Mouse (Mus musculus) embryo, embryonic 11.5 days (tissue): ENCODE results near the gene Elf4.
A peak's percentile ranks its signal among the peaks of the same experiment; 100 is the strongest.
"Not testable (repeated sequence)": the region's sequence is repeated elsewhere in the genome, so short reads cannot be mapped to it uniquely, and the experiment has no call there.

ENCODE experiments used
- DNase-seq: peaks from one replicate; pipeline ENCODE4 v3.0.0-alpha.2; 2012; ENCODE audit warnings: low read depth, low spot score

The Elf4 gene

DNA sequence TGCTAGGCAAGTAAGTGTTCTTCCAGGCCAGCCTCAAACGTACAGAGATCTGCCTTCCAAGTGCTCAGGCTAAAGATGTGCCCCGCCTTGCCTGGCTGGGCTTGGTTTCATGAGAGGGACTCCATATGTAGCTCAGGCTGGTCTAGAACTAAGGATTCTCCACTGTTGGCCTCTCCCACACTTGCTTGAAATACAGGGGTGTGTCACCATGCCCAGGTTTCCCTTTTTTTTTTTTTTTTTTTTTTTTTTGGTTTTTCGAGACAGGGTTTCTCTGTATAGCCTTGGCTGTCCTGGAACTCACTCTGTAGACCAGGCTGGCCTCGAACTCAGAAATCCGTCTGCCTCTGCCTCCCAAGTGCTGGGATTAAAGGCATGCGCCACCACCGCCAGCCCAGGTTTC lies 26.9 kb downstream of the Elf4 start:
- DNase-seq = not testable (repeated sequence)

DNA sequence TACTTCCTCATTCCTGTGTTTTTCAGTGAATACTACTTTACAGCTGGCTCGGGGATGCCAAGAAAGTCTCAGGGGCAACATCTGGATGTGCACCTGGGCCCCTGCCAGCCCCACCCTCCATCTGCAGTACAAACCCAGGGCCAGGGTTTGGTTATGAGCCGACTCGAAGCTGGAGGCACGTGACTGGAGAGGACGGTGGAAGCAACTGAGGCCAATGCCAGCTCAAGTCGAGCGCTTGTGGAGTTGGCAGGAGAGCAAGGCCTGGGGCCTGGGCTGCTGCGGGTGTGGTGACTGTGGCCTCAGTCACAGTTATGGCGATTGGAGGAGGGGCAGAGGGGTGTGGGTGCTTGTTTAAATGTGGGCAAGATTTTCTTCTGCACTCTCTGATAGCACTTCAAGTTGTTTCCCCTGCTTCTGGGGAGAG lies 27.4 kb downstream of the Elf4 start:
- DNase-seq = no peak

DNA sequence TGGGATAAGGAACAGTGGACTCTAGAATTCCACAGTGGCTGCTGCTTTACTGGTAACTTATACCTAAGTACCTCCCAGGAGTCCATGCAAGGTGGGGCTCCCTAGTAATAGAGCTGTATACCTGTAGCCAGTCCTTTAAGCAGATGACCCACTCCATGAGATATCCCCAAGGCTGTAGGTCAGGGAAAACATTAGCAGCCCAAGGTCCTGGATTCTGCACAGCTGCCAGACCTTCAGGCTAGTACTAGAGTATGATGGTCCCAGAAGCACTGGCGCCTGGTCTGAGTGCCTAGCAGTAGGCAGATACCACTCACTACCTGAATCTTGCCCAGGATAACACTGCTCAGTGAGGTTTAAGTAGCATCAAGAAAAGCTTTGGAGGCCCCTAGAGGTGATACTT lies 28.7 kb downstream of the Elf4 start:
- DNase-seq = no peak

DNA sequence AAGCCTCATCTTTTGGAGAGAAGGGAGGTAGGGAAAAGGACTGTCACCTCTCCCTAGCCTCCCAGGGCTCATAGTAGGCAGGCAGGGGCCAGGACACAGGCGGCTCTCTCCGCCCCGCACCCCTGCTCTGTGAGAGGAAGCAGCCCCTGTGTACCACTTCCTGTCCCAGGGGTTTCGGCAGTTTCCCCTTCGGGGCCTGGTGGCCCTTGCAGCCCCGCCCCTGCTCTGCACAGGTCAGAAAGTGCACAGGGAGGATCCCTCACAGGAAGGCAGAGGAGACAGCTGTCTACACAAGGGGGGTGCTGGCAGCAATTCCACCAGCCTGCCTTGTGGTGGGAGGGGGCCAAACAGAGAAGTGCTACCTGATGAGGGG lies 29.4 kb downstream of the Elf4 start:
- DNase-seq = no peak

DNA sequence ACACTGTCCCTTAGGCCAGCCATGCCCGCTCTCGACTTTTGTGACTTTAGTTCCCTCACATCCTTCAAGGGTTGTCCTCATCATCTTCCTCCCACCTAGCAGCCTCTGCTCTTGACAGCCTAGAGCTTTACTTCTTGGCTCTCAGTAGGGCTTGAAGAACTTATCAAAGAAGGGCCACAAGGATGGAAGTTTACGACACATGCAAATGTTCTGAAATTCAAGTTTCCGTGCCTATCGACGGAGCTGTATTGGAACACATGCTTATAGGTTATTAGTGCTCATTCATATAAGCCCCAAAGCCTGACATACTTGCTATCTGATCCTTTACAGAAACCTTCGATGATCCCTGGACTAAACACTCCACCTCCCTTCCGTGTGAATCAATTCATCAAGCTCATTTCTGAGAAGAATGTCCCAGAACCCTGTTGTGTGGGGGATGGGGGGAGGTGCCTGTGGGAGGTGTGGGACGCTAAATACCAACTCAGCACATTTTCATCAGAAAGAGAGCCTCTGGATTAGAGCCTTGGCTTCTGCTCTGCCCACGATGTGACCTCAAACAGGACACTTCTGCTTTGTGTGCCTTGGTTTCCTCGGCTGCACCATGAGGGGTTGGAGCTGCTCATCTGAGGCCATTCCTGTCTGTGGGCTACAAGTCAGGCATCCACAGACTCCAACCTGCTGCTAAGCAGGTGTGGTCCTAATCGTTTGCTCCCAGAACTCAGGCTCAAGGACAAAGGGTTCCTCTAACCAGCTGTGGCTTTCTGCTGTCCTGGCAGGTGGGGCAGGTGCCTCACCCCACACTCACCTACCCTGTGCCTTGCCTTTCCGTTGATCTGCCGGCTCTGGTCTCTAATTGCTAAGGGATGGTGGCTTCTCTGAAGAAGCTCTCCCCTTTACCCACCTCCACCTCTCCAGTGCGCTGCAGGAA lies 30.1 kb downstream of the Elf4 start:
- DNase-seq = no peak

DNA sequence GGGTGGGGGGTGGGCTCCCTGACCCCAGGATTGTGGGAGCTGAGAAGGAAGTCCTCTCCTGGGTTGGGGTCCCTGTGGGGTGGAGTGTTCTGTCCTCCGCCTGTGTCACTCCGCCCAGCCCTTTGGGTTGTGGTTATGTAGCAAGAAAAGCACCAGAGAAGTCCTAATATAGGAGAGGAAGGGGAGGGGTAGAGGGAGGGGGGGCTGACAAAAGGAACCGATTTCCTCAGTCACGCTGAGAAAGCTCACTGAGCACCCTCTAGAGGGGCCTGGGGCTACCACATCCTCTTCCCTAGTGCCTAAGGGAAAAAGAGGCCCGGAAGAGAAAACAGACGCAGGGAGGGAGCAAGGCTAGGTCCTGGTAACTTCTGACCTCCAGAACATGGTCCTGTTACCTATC lies 33.4 kb downstream of the Elf4 start:
- DNase-seq = no peak

DNA sequence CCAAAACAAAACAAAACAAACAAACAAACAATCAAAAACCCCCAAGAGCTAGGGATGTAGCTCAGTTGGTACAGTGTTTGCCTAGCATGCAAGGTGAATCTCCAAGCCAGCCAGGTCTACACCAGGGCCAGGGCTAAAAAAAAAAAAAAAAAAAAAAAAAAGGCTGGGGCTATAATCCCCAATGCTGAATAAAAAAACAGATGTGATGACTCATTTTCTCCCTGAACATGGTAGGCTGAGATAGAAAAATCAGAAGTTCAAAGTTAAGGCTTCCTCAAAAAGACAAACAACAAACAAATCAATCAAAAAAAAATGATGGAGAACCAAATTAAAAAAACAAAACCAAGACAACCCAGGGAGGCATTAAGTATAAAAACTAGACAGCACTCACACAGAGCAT lies 33.8 kb downstream of the Elf4 start:
- no peak for DNase-seq

DNA sequence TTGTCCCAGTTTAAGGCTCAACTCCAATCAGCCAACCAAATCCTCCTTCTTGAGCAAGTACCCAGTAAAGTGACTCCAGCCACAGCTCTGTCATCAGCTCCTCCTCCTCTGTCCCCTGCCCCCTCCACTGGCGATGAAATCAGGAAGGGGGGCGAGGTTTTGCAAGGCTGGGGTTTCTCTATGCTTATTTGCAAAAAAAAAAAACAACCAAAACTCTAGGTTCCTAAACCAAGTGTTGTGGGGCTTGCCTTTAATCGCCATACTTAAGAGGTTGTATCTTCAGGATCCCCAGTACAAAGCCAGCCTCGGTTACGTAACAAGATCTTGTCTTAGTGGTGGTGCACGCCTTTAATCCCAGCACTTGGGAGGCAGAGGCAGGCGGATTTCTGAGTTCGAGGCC lies 34.3 kb downstream of the Elf4 start:
- no peak for DNase-seq

DNA sequence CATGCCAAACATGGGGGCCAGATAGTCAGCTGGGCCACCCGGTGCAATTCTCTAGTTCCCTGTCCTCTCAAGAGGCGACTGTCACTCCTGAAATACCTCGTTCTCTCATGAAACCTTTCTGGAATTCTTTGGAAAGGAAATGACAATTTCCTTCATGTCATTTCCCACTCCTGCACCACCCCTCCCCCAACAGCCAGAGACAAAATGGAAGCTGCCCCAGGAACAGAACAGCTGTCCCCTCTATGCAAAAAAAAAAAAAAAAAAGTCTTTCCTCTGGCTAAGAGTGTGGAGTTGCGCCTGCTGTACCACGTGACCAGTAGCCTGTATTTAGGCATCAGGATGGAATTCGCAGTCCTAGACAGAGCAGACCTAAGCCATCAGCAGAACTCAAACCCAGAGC lies 34.7 kb downstream of the Elf4 start:
- DNase-seq = no peak

DNA sequence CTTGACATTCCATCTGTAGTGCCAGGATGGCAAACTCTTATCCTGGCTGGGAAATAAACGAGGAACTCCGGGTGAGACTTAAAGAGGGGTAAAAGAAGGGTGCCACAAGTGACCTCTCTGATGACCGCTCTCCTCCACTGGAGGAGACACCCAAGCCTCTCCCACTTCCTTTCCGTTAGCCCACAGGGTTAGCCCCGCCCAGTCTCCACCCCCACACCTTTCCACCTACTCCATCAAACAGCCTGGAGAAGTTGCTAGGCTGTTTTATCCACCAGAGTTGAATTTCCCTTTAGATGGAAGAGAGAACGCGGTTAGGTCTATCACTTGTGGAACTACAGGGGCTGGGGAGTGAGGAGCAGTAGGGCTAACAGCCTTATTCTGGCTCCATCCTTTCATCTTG lies 37.7 kb downstream of the Elf4 start:
- DNase-seq = no peak

DNA sequence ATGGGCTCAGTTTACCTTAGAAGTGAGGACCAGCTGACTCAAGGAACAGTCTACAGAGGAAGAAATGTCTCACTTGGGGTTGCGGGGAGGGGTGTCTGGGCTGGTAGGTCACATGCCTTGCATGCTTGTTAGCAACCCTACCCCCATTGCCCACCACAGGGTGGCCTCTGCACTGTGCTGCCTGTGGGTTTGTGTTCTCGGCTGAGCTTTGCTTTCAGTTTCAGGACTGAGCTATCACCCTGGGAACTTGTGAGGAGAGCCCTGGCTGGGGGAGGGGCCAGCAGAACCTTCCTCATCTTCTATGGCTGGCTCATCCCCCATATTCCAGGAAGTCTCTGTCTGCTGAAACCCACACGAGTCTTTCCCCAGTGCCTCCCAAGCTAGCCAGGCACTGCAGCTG lies 38.3 kb downstream of the Elf4 start:
- DNase-seq = no peak

DNA sequence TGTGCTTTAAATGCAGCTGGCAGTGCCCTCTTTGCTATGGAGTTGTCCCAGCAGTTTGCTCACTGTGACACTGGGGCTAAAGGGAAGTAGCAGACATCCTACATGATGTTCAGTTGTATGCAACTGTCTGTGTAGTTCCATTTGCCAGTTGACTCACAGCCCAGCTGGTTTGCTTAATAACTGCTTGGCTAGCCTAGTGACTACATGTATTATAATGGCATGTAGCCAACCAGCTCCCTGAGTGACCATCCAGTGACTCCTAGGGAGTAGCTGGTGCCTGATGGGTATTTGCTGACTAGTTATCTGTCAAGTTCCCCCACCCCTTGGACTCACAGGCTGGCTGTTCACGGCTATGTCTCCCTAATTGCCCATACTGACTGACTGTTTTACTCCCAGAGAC lies 39.3 kb downstream of the Elf4 start:
- no peak for DNase-seq

DNA sequence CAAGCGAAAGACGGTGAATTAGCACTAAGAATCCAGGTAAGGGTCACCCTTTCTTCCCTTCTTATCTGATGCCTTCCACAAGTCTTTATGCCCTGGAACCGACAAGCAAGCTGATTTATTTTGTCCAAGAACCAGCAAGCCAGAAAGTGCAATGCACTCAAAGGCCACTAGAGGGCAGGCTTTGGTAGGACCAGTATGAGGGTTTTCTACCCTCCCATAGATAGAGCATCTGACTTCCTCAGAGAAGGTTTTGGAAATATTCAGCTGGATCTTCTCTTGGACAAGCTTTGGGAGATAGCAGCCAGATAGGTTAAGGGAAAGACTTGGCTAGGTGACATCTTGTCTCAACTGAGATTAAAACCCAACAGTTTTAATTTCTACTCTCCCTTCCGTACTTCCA lies 39.9 kb downstream of the Elf4 start:
- DNase-seq = peak; percentile 40

DNA sequence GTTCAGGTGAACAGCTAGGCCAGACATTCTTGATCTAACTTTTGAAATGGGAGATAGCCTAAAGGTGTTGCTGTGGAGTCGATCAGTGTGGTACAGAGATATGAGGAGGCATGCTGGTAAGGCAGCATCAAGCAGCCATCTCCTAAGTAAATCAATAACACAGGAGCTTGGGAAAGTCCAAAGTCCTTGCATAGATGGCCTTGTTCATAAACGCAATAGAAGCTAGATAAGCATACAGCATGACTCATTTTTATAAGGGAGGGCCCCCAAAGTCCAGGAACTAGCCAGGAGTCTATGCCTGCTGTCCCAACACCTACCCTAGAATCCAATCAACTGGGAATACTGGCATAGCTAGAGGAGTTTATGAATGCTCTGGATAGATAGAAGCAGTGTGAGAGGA lies 44.5 kb downstream of the Elf4 start:
- DNase-seq = no peak

DNA sequence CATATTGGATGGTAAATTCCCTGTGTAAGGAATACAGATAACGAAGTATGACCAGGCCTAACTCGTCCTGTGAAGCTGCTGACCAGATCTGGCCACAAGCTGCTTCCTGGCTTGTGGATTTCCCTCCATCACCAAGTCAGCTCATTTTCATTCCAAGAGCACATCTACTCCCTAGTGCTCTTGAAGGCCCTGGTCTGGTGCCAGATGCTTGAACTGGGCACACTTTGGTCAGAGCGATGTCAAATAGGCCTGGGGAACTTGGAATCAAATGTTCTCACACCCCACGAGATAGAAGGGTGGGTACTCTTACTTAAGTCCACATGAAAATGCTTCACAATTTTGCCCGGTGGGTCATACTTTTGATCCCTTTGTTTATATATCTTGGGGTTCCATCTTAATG lies 48.6 kb downstream of the Elf4 start:
- DNase-seq = no peak

DNA sequence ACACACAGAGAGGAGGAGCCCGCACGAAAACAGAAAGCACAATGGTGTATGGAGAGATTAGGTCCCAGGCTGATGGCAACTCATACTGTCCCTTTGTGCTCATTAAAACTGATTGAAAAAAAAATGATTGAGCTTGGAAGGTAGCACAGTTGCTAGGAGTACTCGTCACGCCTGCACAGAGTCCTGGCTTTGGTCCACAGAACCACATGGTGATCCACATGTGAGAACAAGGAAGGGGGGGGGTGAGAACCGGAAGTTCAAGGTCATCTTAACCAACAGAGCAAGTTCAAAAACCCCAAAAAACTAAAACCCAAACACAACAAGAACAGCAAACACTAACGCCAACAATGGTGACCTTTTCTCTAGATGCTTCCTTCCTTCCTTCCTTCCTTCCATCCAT lies 50.3 kb downstream of the Elf4 start:
- DNase-seq = no peak

DNA sequence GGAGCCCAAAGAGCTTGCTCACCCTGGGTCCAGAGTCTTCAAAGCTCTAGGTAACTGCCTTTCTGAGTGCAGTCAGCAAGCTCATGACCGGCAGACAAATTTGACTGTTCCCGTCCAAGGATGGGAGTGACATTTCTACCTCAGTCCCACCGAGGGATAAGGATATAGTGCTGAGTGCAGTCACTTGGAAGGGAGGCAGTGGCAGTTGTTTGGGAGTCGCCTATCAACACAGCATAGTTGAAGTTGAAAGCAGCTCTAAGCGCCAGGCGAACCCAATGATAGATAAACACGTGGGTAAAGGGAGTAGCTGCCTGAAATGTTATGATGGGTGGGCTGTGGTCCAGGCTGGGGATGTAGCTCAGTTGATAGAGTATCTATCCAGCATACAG lies 52.5 kb downstream of the Elf4 start:
- no peak for DNase-seq

DNA sequence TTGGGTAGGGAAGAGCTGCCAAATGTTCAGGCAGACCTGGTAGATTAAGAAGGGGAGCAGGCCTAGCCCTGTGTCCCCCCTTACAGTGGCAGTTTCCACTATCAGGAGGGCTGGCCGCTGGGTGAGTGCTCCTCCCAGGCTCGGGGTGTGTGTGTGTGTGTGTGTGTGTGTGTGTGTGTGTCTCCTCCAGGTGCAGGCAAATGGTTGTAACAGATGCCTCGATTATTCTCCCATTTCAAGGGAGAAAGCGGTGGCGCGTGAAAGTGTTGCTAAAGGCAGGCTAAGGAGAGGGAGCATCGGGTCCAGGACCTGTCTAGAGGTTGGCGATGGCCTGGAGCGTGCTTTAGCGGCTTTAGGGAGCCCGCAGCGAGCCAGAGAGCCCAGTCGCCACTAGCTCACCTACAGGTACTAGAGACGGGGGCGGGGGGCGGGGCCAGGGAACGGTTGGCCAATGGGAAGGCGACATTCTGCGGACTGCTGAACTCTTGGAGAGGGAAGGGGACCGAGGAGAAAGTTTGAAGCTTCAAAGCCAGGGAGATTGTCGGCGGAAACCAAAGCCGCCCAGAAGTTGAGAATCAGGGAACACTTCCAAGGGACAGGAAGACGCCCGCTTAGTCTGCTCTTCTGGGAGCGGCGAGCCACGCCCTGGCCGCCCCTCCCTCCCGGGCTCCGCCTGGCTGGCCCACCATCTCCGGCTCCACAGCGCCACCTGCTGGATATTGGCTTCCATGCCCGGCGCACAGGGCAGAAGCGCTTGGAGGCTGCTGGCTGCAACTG lies 53.1 kb downstream of the Elf4 start:
- DNase-seq = peak; percentile 70

DNA sequence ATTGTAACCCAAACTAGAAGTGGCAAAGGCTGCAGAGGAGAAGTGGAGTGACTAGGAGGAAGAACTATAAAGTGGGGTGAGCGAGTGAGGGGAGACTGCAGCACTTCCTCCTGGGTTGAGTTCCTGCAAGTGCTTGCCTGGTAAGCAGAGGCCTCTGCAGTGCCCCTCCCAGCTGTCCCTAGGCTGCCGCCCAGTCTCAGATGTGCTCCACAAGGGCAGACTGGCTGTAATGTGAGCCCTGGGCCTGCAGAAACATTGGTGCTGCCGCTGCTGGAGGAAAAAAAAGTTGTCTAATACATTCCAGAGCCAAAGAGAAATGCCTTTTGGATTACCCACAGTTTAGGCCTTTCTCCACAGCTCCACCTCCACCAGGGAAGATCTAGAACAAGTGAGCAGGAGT lies 57.8 kb downstream of the Elf4 start:
- no peak for DNase-seq

DNA sequence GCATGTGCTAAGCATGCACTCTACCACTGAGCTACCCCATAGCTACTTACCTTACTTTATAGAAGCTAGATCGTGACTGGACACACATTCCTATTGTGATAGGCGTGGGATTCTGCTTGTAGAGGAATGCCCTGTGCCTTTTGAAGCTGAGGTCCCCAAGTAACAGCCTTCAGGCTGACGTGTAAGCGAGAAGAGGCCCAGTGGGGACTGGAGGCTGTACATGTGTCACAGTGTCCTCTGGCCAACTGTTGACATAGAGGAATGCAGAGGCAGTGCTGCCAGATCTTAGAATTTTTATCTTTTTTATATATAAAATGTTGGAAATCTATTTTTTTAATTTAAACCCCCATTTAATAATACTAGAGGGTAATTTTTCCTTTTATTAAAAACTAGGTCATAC lies 62.9 kb downstream of the Elf4 start:
- no peak for DNase-seq

DNA sequence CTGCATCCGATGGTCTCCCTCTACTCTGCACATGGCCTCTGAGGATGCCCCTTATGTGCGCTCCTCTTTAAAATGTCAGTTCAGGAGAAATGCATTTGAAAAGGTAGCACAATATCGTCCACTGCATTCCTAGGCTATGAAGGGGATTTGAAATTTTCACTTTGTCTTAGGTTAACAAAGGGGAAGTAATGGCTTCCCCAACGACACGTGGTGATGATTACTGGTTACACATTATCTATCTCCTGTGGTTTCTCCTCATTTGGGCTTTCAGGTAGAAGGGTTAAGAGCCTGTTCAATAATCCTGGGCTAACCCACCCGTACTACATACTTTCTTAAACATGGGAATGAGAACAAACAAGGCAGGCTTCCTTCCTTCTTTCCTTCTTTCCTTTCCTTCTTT lies 73.6 kb downstream of the Elf4 start:
- no peak for DNase-seq

DNA sequence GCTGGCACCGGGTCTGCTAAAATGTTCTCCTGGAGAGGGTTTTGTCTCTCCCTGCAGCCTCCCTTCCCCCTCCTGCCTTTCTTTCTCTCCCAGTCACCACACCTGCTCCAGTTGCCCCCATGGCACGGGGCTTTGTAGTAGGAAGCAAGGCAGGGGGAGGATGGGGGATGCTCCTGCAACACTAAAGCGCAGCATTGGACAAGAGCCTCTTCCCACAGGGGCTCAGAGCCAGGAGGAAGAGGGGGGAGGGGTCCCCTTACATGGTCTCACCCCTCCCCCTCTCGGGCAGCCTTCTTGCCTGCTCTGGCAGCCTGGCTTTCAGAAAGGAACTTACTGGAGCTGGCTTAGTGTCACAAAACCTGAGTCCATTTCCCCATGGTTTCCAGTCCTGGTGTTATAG lies 77.0 kb downstream of the Elf4 start:
- no peak for DNase-seq

DNA sequence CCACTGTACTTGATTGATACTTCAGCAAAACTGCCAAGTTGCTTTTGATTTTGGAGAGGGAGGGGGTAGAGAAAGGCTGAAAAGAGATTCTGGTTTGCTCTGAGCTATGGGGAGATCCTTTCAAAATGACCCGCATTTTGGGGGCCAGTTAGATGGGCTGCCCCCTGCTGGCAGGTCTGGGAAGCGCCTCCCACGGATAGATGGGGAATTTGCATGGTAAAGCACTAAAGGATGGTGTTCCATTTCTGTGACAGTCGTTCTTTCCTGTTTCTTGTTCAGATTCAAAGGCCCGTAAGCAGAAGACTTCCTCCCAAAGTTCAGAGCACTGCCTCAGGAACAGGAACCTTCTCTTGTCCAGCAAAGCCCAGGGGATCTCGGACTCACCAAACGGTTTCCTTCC lies 79.3 kb downstream of the Elf4 start:
- no peak for DNase-seq
